Mouse (Mus musculus): ENCODE measurements around the gene 2010315B03Rik. TPM values are rescaled to one million over a fixed set of nuclear protein-coding genes. Genes with fewer than 3 reads are reported as not detected.

The 2010315B03Rik gene
- 0.50 TPM for polyA plus RNA-seq (2012; fragmentation: generic; extraction: Trizol)
- long read RNA-seq, experiment 1, partial matches to known transcripts = 0 of 2 reads
- long read RNA-seq, experiment 1, other reads (novel, unspliced or antisense) = 1 of 2 reads
- long read RNA-seq, experiment 2, transcript 2010315B03Rik-205 (4 exons, 683 nt) = major isoform, 5 of 14 reads
- long read RNA-seq, experiment 2, partial matches to known transcripts = 0 of 14 reads
- long read RNA-seq, experiment 2, other reads (novel, unspliced or antisense) = 1 of 14 reads

DNA sequence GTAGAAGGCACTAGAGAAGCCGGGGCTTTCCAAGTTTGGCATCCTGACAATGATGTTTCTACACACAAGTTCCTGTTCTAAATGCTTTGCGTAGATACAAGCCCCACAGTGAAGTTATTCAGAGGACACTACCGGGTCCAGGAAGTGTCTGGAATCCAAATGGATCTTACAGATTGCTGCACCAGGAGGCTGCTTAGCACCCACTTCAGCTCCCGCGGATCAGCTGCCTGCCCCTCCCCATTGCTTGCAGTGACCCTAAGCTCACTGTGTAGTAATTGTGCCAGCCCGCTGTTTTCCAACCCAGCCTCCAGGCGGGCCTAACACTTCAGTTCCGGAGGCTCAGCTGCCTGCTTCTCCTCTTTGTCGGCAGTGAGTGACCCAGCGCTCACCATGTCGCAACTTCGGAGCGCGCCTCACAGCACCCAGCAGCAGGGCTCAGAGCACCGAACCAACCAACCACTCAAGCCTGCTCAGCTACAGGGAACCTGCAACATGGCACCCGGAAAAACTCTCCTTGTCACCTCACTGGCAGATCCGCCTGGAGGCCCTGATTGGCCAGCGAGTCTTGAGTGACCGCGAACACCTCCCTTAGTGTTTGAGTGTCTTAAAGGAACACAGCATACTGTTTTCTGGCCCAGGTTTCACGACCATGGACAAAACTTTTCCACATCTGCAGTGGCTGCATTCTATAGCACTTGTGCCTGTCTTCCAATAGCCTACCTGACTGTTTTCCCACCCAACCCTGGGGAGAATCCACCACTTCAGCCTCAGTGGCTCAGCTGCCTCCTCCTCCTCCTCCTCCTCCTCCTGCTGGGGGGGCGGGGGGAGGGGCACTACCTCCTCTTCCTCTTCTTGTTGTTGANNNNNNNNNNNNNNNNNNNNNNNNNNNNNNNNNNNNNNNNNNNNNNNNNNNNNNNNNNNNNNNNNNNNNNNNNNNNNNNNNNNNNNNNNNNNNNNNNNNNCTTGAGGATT is at the start of gene 2010315B03Rik:
TSS of gene 2010315B03Rik (minus strand) at position 526 of the 972 bp plus-strand sequence.
- H3K4me3 ChIP-seq (ENCODE audit: insufficient read depth, poor library complexity, severe bottlenecking) = peak within 1 kb of the TSS; percentile 29
- TF ChIP-seq CTCF (IDR thresholded peaks at IDR 0.05; ENCODE audit: control insufficient read depth, insufficient read depth, insufficient read length) (no peak), MYOG (IDR thresholded peaks at IDR 0.05; ENCODE audit: control insufficient read depth, extremely low read depth, insufficient read length) (no peak), MYOD1 (IDR thresholded peaks at IDR 0.05; ENCODE audit: control insufficient read depth, insufficient read length, low read depth) (no peak), MAX (IDR thresholded peaks at IDR 0.05) (no peak), USF1 (IDR thresholded peaks at IDR 0.05; ENCODE audit: low read depth) (no peak)
- H3K27me3 ChIP-seq (ENCODE audit: control insufficient read depth, insufficient read depth, insufficient read length) = no peaks in the 10 kb centered on the region
- H3K36me3 ChIP-seq (ENCODE audit: control insufficient read depth, insufficient read depth) = no peaks in the 10 kb centered on the region
- peak within 1 kb of the TSS; percentile 79 for H3ac ChIP-seq (ENCODE audit: control insufficient read depth, insufficient read length, low read depth)
- H3K79me3 ChIP-seq (ENCODE audit: low read depth) = no peaks in the 10 kb centered on the region
- H3K79me2 ChIP-seq (ENCODE audit: control insufficient read depth, insufficient read depth) = no peaks in the 10 kb centered on the region

DNA sequence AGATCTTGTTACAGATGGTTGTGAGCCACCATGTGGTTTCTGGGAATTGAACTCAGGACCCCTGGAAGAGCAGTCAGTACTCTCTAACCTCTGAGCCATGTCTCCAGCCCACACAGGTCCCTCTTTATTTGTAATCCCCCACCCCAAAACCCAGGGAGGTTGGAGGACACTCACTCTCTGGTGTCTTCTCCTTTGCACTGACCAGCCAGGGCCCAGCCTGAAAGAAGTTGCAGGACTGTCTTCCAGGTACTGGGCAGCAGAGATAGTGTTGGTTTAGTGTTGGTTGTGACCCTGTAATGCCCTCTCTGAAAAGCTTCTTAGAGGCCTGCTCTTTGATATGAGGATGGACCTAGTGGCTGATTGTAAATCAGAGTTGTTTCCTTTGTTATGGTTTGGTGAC is 994 bp downstream of the 2010315B03Rik start:
- no peak overlapping the region for H3K4me3 ChIP-seq (ENCODE audit: insufficient read depth, poor library complexity, severe bottlenecking)
- H3K36me3 ChIP-seq (ENCODE audit: control insufficient read depth, insufficient read depth) = no peaks in the 10 kb centered on the region

DNA sequence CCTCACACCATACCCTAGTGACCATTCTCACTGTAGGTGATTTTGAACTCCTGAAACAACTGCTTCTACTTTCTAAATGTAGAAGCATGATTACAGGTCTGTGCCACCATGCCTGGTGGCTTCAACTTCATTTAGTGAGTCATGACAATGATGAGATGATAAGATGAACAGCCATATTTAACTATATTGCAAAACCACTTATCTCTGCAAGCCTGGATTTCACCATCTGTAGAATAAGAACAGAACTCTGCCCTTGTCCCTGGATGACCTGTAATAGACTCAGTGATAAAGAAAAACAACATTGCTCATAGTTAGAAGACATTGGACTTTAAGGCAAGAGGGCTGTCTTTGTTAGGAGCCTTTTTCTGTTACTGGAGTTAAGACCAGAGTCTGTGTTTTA is 24.2 kb downstream of the 2010315B03Rik start:
- H3K79me2 ChIP-seq (ENCODE audit: control insufficient read depth, insufficient read depth) = no peaks in the 10 kb centered on the region
- H3K4me3 ChIP-seq (ENCODE audit: insufficient read depth, poor library complexity, severe bottlenecking) = no peak overlapping the region
- H3K36me3 ChIP-seq (ENCODE audit: control insufficient read depth, insufficient read depth) = no peaks in the 10 kb centered on the region
- no peaks in the 10 kb centered on the region for H3K79me3 ChIP-seq (ENCODE audit: low read depth)
- TF ChIP-seq CTCF (IDR thresholded peaks at IDR 0.05; ENCODE audit: control insufficient read depth, insufficient read depth, insufficient read length) (no peak), CEBPB (IDR thresholded peaks at IDR 0.05; ENCODE audit: low read depth) (no peak), MAX (IDR thresholded peaks at IDR 0.05) (no peak), MYOD1 (IDR thresholded peaks at IDR 0.05; ENCODE audit: control insufficient read depth, insufficient read length, low read depth) (no peak), USF1 (IDR thresholded peaks at IDR 0.05; ENCODE audit: low read depth) (no peak), MYOG (IDR thresholded peaks at IDR 0.05; ENCODE audit: control insufficient read depth, extremely low read depth, insufficient read length) (no peak), FOSL1 (IDR thresholded peaks at IDR 0.05; ENCODE audit: insufficient read depth, low read length, poor library complexity, severe bottlenecking) (no peak)
- no peak overlapping the region for H3ac ChIP-seq (ENCODE audit: control insufficient read depth, insufficient read length, low read depth)
- H3K27me3 ChIP-seq (ENCODE audit: control insufficient read depth, insufficient read depth, insufficient read length) = no peaks in the 10 kb centered on the region

More for the DNA sequence above, 994 bp downstream of the 2010315B03Rik start:
- H3ac ChIP-seq (ENCODE audit: control insufficient read depth, insufficient read length, low read depth) = no peak overlapping the region
- TF ChIP-seq MYOD1 (IDR thresholded peaks at IDR 0.05; ENCODE audit: control insufficient read depth, insufficient read length, low read depth) (no peak), MYOG (IDR thresholded peaks at IDR 0.05; ENCODE audit: control insufficient read depth, extremely low read depth, insufficient read length) (no peak), MAX (IDR thresholded peaks at IDR 0.05) (no peak), FOSL1 (IDR thresholded peaks at IDR 0.05; ENCODE audit: insufficient read depth, low read length, poor library complexity, severe bottlenecking) (no peak), CTCF (IDR thresholded peaks at IDR 0.05; ENCODE audit: control insufficient read depth, insufficient read depth, insufficient read length) (no peak), USF1 (IDR thresholded peaks at IDR 0.05; ENCODE audit: low read depth) (no peak), CEBPB (IDR thresholded peaks at IDR 0.05; ENCODE audit: low read depth) (no peak)
- H3K79me2 ChIP-seq (ENCODE audit: control insufficient read depth, insufficient read depth) = no peaks in the 10 kb centered on the region
- H3K27me3 ChIP-seq (ENCODE audit: control insufficient read depth, insufficient read depth, insufficient read length) = no peaks in the 10 kb centered on the region
- no peaks in the 10 kb centered on the region for H3K79me3 ChIP-seq (ENCODE audit: low read depth)

GRCm38 (mm10) chr9:124281912-124282686 is 30.4 kb downstream of the 2010315B03Rik start:
- peak overlapping the region; percentile 73 for H3ac ChIP-seq (ENCODE audit: control insufficient read depth, insufficient read length, low read depth)
- TF ChIP-seq MAX (IDR thresholded peaks at IDR 0.05) (no peak), CEBPB (IDR thresholded peaks at IDR 0.05; ENCODE audit: low read depth) (no peak), MYOD1 (IDR thresholded peaks at IDR 0.05; ENCODE audit: control insufficient read depth, insufficient read length, low read depth) (no peak), CTCF (IDR thresholded peaks at IDR 0.05; ENCODE audit: control insufficient read depth, insufficient read depth, insufficient read length) (no peak), FOSL1 (IDR thresholded peaks at IDR 0.05; ENCODE audit: insufficient read depth, low read length, poor library complexity, severe bottlenecking) (no peak), USF1 (IDR thresholded peaks at IDR 0.05; ENCODE audit: low read depth) (no peak), MYOG (IDR thresholded peaks at IDR 0.05; ENCODE audit: control insufficient read depth, extremely low read depth, insufficient read length) (no peak)
- no peaks in the 10 kb centered on the region for H3K27me3 ChIP-seq (ENCODE audit: control insufficient read depth, insufficient read depth, insufficient read length)
- H3K4me3 ChIP-seq (ENCODE audit: insufficient read depth, poor library complexity, severe bottlenecking) = peak overlapping the region; percentile 38
- H3K79me2 ChIP-seq (ENCODE audit: control insufficient read depth, insufficient read depth) = peaks cover 15% of the 10 kb centered on the region
- H3K36me3 ChIP-seq (ENCODE audit: control insufficient read depth, insufficient read depth) = no peaks in the 10 kb centered on the region
- H3K79me3 ChIP-seq (ENCODE audit: low read depth) = peaks cover 2% of the 10 kb centered on the region

DNA sequence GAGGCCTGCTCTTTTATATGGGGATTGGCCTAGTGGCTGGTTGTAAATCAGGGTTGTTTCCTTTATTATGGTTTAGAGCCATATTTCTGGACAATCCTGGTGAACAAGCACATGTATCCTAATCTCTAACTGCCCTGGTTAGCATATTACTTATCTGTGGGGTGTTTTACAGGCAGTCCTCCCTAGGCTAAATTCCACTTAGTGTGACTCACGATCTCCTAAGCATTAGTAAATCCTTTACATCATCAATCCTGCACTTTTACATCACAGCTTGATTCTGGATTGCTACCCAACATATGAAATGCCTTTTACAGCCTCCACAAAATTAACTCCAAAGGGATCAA is 31.1 kb downstream of the 2010315B03Rik start:
- peak overlapping the region; percentile 38 for H3K4me3 ChIP-seq (ENCODE audit: insufficient read depth, poor library complexity, severe bottlenecking)
- no peaks in the 10 kb centered on the region for H3K27me3 ChIP-seq (ENCODE audit: control insufficient read depth, insufficient read depth, insufficient read length)
- H3ac ChIP-seq (ENCODE audit: control insufficient read depth, insufficient read length, low read depth) = no peak overlapping the region
- H3K79me3 ChIP-seq (ENCODE audit: low read depth) = peaks cover 2% of the 10 kb centered on the region
- TF ChIP-seq CEBPB (IDR thresholded peaks at IDR 0.05; ENCODE audit: low read depth) (no peak), MYOD1 (IDR thresholded peaks at IDR 0.05; ENCODE audit: control insufficient read depth, insufficient read length, low read depth) (no peak), FOSL1 (IDR thresholded peaks at IDR 0.05; ENCODE audit: insufficient read depth, low read length, poor library complexity, severe bottlenecking) (no peak), USF1 (IDR thresholded peaks at IDR 0.05; ENCODE audit: low read depth) (no peak), MYOG (IDR thresholded peaks at IDR 0.05; ENCODE audit: control insufficient read depth, extremely low read depth, insufficient read length) (no peak), MAX (IDR thresholded peaks at IDR 0.05) (no peak), CTCF (IDR thresholded peaks at IDR 0.05; ENCODE audit: control insufficient read depth, insufficient read depth, insufficient read length) (no peak)
- no peaks in the 10 kb centered on the region for H3K36me3 ChIP-seq (ENCODE audit: control insufficient read depth, insufficient read depth)
- peaks cover 15% of the 10 kb centered on the region for H3K79me2 ChIP-seq (ENCODE audit: control insufficient read depth, insufficient read depth)

Data from C2C12 (cell line).